Mouse (Mus musculus) mesoderm, embryonic 11.5 days (tissue): ENCODE measurements around the gene Gm10644.
"Not testable (repeated sequence)": the region's sequence is repeated elsewhere in the genome, so short reads cannot be mapped to it uniquely, and the experiment has no call there.

Experiments used
- DNase-seq: peaks from one replicate; pipeline ENCODE4 v3.0.0-alpha.2; 2012; ENCODE audit warnings: low read depth, low spot score

Gene Gm10644

DNA sequence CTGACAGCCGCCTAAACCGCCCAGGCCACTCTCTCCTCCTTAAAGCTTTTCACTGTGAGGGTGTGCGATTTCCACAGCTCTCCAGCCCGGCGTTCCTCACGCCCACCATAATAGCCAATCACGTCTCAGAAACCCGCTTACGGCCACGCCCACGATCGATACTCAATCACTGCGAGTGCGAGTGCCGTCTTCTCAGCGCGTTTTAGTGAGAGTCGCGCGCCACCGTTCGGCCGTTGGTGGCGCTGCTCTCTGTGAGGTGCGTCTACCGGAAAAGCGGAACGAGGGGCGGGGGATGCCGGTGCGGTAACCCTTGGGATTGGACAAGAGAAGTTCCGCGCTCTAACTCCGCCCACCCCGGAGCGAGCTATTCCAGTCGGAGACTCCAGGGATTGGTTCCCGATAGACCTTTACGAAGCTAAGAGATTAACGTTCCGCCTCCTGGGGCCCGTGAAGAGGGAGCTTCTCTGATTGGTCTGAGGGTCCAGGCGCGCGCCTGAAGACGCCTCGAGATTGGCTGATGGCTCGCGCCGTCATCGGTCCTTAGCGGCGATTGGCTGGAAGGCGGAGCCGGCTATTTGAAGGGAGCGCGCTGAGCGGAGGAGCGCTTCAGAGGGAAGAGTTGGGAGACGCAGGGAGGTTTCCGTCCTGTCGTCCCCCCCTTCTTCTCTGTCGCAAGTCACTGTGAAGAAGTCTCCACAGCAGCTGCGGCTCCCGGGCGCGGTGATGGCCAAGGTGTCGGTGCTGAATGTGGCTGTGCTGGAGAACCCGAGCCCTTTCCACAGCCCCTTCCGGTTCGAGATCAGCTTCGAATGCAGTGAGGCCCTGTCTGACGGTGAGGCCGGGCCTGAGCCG, at the start of gene Gm10644, which contains the start of gene Asf1b:
Gm10644 (minus strand) TSS at position 100 of the 852 bp plus-strand sequence.
Asf1b (plus strand) TSS at position 402 of the 852 bp plus-strand sequence.
- peak; percentile 100 for DNase-seq

DNA sequence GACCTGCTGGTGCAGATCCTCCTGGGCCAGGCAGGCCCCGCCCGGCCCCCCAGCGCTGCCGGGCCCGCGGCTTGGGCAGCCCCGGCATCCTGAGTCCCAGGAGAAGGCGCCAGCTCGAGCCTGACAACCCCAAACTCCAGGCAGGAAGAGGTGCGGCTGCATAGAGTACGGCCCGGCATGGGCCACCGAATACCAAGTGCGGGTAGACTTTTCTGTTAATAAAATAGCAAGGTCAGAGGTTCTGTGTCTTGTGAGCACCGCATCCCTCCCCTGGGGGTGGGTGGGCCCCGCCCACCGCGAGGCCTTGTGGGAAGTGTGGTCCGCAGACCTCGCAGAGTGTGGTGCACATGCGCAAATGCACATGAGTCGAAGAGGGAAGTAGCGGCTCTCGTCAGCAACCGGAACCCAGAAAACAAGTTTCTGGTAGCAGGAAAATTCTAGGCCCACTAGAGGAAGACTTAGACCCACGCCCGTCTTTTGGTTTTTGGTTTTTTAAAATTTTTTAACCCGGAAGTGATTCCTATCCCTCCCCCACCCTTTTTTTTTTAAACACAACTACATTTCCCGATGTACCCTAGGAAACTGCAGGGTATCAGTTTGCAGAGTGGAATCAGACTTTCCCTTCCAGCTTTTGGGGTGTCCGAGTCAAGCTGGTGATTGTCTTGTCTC, 49.7 kb upstream of the Gm10644 start:
- DNase-seq = peak; percentile 95

GRCm38 (mm10) chr8:84003612-84004246, 48.7 kb upstream of the Gm10644 start:
- DNase-seq = no peak

DNA sequence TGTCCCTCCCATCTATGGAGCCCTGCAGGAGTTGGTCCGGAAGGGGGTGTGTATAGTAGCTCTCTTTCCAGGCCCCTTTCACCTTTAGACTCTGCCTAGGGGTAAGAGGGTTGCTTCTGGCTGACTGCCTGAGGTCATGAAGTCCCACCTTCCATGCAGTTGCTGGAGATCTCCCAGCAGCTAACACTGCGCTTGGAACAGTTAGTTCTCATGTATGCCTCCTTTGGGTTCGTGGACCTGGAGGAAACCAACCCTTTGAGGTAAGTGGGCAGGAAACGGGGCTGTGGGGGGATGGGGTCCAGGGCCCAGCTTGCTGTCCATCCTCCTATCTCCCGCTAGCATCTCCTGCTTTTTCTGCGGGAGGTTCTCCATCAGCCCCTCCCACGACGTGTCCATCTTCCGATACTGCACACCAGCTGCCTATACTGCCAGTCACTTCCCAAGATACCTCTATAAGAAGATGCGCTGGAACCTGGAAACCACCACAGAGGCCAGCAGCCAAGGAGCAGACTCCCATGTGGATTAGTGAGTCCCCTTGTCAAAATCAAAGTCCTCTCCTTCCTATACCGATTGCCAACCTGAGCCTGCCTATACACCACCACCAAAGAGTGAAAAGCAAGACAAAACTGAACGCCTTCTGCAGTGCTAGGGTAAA, 48.1 kb upstream of the Gm10644 start:
- no peak for DNase-seq

- no peak for DNase-seq
These were observed 46.4 kb upstream of the Gm10644 start, which contains the start of gene 1700067K01Rik for GRCm38 (mm10) chr8:84001281-84002000. Gene 1700067K01Rik, plus strand, starts transcription at chr8:84001502.

DNA sequence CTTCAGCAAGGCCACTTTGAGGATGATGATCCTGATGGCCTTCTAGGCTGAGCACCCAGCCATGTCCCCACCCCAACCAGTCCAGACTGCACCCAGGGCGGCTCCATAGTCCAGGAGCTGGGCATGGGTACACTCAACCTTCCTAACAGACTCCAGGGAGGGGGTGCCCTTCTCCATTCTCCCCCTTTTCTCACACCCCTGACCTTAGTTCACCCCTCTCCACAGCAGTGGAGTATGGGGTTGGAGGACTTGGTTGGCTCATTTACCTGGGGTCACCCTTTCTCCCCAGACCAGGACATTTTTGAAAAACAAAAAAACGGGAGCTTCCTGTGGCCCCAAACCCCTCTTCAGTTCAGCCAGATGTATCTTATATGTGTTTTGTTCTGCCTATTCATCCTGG, 44.8 kb upstream of the Gm10644 start:
- DNase-seq = no peak

- DNase-seq = no peak
These were observed 44.2 kb upstream of the Gm10644 start for GRCm38 (mm10) chr8:83999057-83999705.

DNA sequence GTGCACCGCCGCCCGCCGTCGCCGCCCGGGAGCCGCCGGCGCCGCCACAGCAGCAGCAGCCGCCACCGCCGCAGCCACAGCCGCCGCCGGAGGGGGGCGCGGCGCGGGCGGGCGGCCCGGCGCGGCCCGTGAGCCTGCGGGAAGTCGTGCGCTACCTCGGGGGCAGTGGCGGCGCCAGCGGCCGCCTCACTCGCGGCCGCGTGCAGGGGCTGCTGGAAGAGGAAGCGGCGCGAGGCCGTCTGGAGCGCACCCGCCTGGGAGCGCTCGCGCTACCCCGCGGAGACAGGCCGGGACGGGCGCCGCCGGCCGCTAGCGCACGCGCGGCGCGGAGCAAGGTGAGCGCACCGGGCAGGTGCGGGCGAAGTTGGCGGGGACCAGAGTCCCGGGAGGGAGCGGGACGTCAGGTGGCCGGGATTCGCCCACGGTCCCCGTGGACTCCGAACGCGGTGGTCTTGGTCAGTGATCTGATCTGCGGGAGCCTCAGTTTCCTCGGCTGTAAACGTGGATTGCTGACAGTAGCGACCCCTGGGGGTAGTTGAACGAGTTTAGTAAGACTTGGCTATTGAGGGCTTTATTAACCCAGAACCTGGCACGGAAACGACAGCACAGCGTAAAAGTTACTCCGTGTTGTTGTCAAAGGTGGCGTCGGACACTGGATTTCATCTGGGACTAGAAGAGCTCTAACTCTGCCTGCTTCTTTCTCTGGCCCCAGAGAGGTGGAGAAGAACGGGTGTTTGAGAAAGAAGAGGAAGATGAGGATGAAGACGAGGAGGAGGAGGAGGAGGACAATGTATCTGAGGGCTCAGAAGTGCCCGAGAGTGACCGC, 43.4 kb upstream of the Gm10644 start:
- DNase-seq = peak; percentile 72

DNA sequence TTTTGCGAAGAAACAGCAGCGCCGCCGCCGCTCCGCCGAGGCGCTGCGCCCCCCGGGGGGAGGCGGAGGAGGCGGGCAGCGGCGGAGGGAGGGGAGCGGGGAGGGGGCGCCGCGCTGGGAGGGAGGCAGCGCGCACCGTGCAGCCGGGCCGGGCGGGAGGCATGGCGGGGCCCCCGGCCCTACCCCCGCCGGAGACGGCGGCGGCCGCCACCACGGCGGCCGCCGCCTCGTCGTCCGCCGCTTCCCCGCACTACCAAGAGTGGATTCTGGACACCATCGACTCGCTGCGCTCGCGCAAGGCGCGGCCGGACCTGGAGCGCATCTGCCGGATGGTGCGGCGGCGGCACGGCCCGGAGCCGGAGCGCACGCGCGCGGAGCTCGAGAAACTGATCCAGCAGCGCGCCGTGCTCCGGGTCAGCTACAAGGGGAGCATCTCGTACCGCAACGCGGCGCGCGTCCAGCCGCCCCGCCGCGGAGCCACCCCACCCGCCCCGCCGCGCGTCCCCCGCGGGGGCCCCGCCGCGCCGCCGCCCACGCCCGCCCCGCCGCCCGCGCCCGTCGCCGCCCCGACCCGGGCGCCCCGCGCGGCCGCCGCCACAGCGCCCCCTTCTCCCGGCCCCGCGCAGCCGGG, 42.6 kb upstream of the Gm10644 start, which contains the start of gene Samd1:
Samd1 (plus strand) TSS at position 162 of the 631 bp plus-strand sequence.
- peak; percentile 52 for DNase-seq

- DNase-seq = peak; percentile 90
These were observed 41.8 kb upstream of the Gm10644 start for GRCm38 (mm10) chr8:83996567-83997505.

- no peak for DNase-seq
These were observed 41.0 kb upstream of the Gm10644 start for GRCm38 (mm10) chr8:83995973-83996372.

DNA sequence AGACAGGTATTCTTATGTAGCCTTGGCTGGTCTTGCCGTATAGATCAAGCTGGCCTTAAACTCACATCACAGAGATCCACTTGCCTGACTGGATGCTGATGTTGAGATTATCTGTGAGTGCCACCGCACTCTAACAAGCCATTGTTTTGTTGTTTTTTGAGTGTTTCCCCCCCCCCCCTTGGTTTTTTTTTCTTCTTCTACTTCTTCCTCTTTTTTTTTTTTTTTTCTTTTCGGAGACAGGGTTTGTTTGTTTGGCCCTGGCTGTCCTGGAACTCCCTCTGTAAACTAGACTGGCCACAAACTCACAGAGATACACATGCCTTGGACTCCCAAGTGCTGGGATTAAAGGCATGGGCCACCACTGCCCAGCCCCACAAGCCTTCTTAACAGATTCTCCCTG, 39.0 kb upstream of the Gm10644 start:
- DNase-seq = no peak

- no peak for DNase-seq
These were observed 37.5 kb upstream of the Gm10644 start for GRCm38 (mm10) chr8:83992488-83992887.

DNA sequence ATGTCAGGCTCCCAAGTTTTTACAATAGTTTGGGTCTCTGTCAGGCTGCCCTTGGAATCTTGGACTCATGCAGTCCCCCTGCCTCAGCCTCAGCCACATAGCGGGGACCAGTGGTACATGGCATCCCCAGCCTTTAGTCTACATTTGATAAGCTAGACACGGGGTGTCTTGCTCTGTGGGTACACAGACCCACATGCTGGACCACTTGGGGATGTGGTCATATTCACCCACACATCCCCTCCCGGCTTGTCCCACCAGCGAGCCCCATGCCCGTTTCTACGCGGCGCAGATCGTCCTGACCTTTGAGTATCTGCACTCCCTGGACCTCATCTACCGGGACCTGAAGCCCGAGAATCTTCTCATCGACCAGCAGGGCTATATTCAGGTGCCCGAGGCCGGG, 35.2 kb upstream of the Gm10644 start:
- no peak for DNase-seq

GRCm38 (mm10) chr8:83989243-83989642, 34.2 kb upstream of the Gm10644 start:
- DNase-seq = no peak

- not testable (repeated sequence) for DNase-seq
These were observed 28.2 kb upstream of the Gm10644 start for GRCm38 (mm10) chr8:83983222-83983621.

DNA sequence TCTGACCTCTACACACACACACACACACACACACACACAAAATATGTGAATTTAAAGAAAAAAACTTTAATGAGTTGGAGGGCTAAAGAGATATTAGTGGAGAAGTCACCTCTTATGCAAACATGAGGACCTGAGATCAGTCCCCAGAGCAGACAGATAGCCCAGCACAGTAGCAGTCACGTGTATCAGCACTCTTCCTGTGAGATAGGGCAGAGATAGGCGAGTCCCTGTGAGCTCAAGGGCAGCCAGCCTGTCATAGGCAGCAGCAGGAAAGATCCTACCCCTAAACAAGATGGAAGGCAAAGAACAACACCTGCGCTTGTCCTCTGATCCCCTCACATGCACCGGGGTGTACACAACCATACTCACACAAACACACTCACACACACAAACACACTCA, 27.4 kb upstream of the Gm10644 start:
- no peak for DNase-seq

GRCm38 (mm10) chr8:83981533-83981932, 26.5 kb upstream of the Gm10644 start:
- no peak for DNase-seq
